Mouse (Mus musculus) myocyte (in vitro differentiated cells): ENCODE measurements around the gene Smim13. TPM values are rescaled to one million over a fixed set of nuclear protein-coding genes. Genes with fewer than 3 reads are reported as not detected.

Experiments
- H3K27me3 ChIP-seq: one replicate; pipeline ENCODE4 v1.6.1; 2011; ENCODE audit not compliant: control insufficient read depth, insufficient read depth, insufficient read length
- H3K36me3 ChIP-seq: one replicate; pipeline ENCODE4 v1.6.1; 2011; ENCODE audit not compliant: control insufficient read depth, insufficient read depth
- H3K4me2 ChIP-seq: one replicate; pipeline ENCODE4 v1.6.1; 2011; ENCODE audit warnings: low read depth, control low read depth
- H3K4me3 ChIP-seq: one replicate; pipeline ENCODE4 v1.5.1; 2011; ENCODE audit warnings: mild to moderate bottlenecking, control low read depth, moderate library complexity
- H3K79me2 ChIP-seq: one replicate; pipeline ENCODE4 v1.6.1; 2011; ENCODE audit not compliant: control insufficient read depth, insufficient read depth
- H3ac ChIP-seq: one replicate; pipeline ENCODE4 v1.6.1; 2011; ENCODE audit not compliant: control insufficient read depth, insufficient read length
- CEBPB ChIP-seq: IDR thresholded peaks from 2 replicates; pipeline ENCODE4 v1.6.1; 2011; ENCODE audit warnings: mild to moderate bottlenecking, moderate library complexity; ENCODE audit not compliant: poor library complexity, insufficient read depth, severe bottlenecking
- E2F4 ChIP-seq: IDR thresholded peaks from one replicate; pipeline ENCODE4 v1.6.1; 2011; ENCODE audit warnings: mild to moderate bottlenecking, control low read depth, moderate library complexity; ENCODE audit not compliant: insufficient read depth
- MAX ChIP-seq: IDR thresholded peaks from one replicate; pipeline ENCODE4 v1.6.1; 2011; ENCODE audit warnings: low read depth, mild to moderate bottlenecking, control low read depth
- MYOD1 ChIP-seq, 3 experiments: IDR thresholded peaks; one replicate each; pipeline ENCODE4 v1.6.1; 2011; ENCODE audit warnings: control low read depth in 2 of 3, low read depth in 2 of 3, mild to moderate bottlenecking in 2 of 3, moderate library complexity in 1 of 3; ENCODE audit not compliant: insufficient read length in 2 of 3, control insufficient read depth in 1 of 3
- MYOG ChIP-seq, 3 experiments: IDR thresholded peaks; one replicate each; pipeline ENCODE4 v1.6.1; 2011; ENCODE audit warnings: control low read depth in 2 of 3, low read depth in 2 of 3, mild to moderate bottlenecking in 2 of 3; ENCODE audit not compliant: insufficient read length in 2 of 3, control insufficient read depth in 1 of 3, insufficient read depth in 1 of 3
- POLR2A ChIP-seq: IDR thresholded peaks from one replicate; pipeline ENCODE4 v1.6.1; 2011; ENCODE audit warnings: low read depth, mild to moderate bottlenecking, control low read depth, moderate library complexity; ENCODE audit not compliant: insufficient read length
- POLR2AphosphoS2 ChIP-seq: IDR thresholded peaks from one replicate; pipeline ENCODE4 v1.6.1; 2011; ENCODE audit warnings: low read depth, control low read depth; ENCODE audit not compliant: insufficient read length
- REST ChIP-seq: IDR thresholded peaks from one replicate; pipeline ENCODE4 v1.6.1; 2011; ENCODE audit warnings: mild to moderate bottlenecking, control low read depth, moderate library complexity; ENCODE audit not compliant: insufficient read depth, insufficient read length
- SRF ChIP-seq: IDR thresholded peaks from one replicate; pipeline ENCODE4 v1.6.1; 2011; ENCODE audit warnings: low read depth; ENCODE audit not compliant: control insufficient read depth, insufficient read length
- TCF12 ChIP-seq: IDR thresholded peaks from one replicate; pipeline ENCODE4 v1.6.1; 2011; ENCODE audit warnings: mild to moderate bottlenecking, control low read depth; ENCODE audit not compliant: poor library complexity, insufficient read depth, severe bottlenecking
- TCF3 ChIP-seq: IDR thresholded peaks from one replicate; pipeline ENCODE4 v1.6.1; 2011; ENCODE audit warnings: low read depth, control low read depth; ENCODE audit not compliant: insufficient read length
- USF1 ChIP-seq: IDR thresholded peaks from one replicate; pipeline ENCODE4 v1.6.1; 2011; ENCODE audit warnings: low read depth, mild to moderate bottlenecking, control low read depth, moderate library complexity
- polyA plus RNA-seq: library from polyadenylated mRNA; unstranded; fragments of >200 nt; fragmentation: generic; extraction: Trizol; gene quantifications from one replicate; pipeline ENCODE4 v1.2.1, GENCODE M21; 2012; ENCODE audit warnings: missing spikeins

Smim13 gene
- polyA plus RNA-seq, 1 experiment = 11.1 TPM

DNA sequence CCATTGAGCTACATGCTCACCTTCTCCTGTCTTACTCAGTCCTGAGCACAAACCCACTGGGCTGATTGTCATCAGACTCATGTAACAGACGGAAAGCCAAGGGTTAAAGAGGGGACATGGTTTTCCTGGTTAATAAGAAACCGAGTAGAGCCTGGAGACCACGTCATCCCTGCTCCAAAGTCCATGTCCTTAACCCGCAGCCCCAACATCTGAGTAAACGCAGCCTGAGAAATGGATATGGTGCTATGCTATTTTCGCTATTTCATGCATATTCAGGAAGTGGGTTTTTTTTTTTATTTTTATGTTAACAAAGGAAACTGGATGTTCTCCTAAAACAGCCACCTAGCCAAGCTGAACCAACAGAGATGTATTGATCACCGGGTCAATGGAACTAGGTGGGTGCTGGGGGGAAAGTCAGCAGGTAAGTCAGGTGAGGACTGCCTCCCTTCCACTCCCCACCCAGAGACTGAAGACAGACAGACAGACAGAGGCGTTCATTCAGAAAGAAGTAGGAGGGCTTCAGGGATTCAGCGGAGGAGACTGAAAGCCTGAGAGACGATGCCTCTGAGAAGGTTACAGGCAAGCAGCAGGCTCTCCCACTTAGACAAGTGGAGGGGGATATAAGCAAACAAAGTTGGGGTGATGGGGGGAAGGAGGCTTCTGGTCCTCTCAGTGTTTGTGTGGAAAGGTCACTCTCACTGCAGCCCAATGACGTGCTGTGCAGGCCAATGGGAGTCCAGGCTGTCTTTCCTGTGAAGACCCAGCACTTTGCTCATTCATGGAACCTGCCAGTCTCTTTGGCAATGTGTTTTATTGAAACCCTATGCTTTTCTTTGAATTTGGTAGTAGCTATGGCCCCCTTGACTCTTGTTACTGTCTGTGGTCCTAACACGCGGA, 13.6 kb upstream of the Smim13 start:
- Histone ChIP-seq H3K4me2 (no peak overlapping the region), H3ac (no peak overlapping the region), H3K27me3 (peaks cover 61% of the 10 kb centered on the region), H3K79me2 (no peaks in the 10 kb centered on the region), H3K36me3 (no peaks in the 10 kb centered on the region), H3K4me3 (no peak overlapping the region)
- no peak for TF ChIP-seq REST
- no peak for TF ChIP-seq USF1
- no peak for TF ChIP-seq SRF
- no peak for TF ChIP-seq CEBPB
- no peak for TF ChIP-seq TCF12
- TF ChIP-seq MYOG (IDR thresholded peaks at IDR 0.05; ENCODE audit: control insufficient read depth in 1 of 3, insufficient read depth in 1 of 3, insufficient read length in 2 of 3, low read depth in 2 of 3) = no peak
- TF ChIP-seq POLR2AphosphoS2 = no peak
- no peak for TF ChIP-seq TCF3
- no peak for TF ChIP-seq MAX
- no peak for TF ChIP-seq MYOD1 (IDR thresholded peaks at IDR 0.05; ENCODE audit: control insufficient read depth in 1 of 3, insufficient read length in 2 of 3, low read depth in 2 of 3)
- no peak for TF ChIP-seq POLR2A
- TF ChIP-seq E2F4 = no peak

DNA sequence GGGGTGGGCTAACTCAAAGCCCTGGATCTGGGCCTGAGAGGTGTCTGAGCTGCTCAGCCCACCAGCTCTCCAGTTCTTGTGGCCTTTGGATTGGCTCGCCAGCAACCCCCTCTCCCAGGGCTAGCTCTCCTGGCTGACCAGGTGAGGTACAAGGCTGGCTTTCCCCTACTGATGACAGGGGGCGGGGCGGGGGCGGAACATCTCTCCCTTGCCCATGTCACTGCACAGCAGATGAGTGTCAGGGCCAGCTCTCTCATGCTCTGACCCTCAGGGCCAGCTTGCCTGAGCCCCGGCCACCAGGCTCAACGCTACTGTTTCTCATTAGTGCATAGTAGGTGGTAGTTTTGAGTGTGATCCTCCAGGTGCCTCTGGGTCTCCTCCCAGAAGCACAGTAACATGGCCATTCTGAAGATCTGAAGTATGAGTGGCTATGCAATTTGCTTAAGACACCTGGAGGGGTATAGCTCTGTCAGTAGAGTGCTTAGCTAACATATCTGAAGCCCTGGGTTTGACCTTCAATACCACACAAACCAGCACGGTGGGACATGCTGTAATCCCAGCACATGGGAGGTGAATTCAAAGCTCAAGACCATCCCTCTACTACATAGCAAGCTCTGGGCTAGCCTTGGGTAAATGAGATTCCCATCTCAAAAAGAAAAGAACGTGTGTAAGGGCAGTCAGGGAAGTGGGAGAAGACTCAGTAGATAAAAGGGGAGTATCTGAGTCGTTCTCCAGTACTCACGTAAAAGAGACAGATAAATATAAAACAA, 11.4 kb upstream of the Smim13 start:
- H3ac ChIP-seq = no peak overlapping the region
- H3K4me2 ChIP-seq = no peak overlapping the region
- H3K4me3 ChIP-seq = no peak overlapping the region
- no peaks in the 10 kb centered on the region for H3K79me2 ChIP-seq
- no peaks in the 10 kb centered on the region for H3K36me3 ChIP-seq
- peaks cover 63% of the 10 kb centered on the region for H3K27me3 ChIP-seq
- no peak for TF ChIP-seq USF1
- TF ChIP-seq REST = no peak
- TF ChIP-seq POLR2A = no peak
- no peak for TF ChIP-seq CEBPB
- TF ChIP-seq TCF3 = no peak
- TF ChIP-seq POLR2AphosphoS2 = no peak
- TF ChIP-seq TCF12 = no peak
- no peak for TF ChIP-seq E2F4
- no peak for TF ChIP-seq SRF
- no peak for TF ChIP-seq MAX
- no peak for TF ChIP-seq MYOD1 (IDR thresholded peaks at IDR 0.05; ENCODE audit: control insufficient read depth in 1 of 3, insufficient read length in 2 of 3, low read depth in 2 of 3)
- no peak for TF ChIP-seq MYOG (IDR thresholded peaks at IDR 0.05; ENCODE audit: control insufficient read depth in 1 of 3, insufficient read depth in 1 of 3, insufficient read length in 2 of 3, low read depth in 2 of 3)

DNA sequence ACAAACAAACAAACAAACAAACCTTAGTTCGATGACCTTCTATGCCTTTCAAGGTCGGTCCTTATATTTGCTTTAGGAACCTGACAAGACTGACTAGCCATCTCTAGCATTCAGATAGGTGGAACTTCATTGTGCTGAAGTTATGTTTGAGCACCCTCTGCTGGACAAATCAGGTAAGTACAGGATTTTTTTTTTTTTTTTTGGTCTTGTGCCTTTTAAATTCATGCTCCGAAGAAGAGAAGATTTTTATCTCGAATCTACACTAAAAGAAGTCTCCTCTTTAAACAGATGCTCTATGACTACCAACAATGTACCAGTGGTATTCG, 10.9 kb upstream of the Smim13 start:
- H3ac ChIP-seq = no peak overlapping the region
- no peaks in the 10 kb centered on the region for H3K79me2 ChIP-seq
- peak overlapping the region; percentile 20 for H3K4me2 ChIP-seq
- TF ChIP-seq POLR2A (no peak), MAX (no peak), MYOD1 (IDR thresholded peaks at IDR 0.05; ENCODE audit: control insufficient read depth in 1 of 3, insufficient read length in 2 of 3, low read depth in 2 of 3) (no peak), POLR2AphosphoS2 (no peak), MYOG (IDR thresholded peaks at IDR 0.05; ENCODE audit: control insufficient read depth in 1 of 3, insufficient read depth in 1 of 3, insufficient read length in 2 of 3, low read depth in 2 of 3) (no peak), TCF12 (no peak), REST (no peak), CEBPB (no peak), TCF3 (no peak), SRF (no peak), E2F4 (no peak), USF1 (no peak)
- peaks cover 58% of the 10 kb centered on the region for H3K27me3 ChIP-seq
- no peak overlapping the region for H3K4me3 ChIP-seq
- no peaks in the 10 kb centered on the region for H3K36me3 ChIP-seq

DNA sequence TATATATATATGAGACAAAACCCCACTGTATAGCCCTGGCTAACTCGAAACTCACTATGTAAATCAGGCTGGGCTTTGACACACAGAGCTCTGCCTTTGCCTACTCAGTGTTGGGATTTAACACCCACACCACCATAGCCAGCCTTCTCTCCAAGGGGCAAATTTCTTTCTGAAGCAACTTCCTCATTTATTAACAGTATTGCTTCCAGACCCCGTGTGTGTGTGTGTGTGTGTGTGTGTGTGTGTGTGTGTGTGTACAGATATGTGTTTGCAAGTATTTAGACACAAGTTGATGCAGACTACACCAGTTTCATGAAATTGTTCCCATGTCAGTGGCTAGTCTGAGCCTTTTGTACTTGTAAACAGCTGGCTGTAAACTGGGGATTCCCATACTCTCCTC, 8.1 kb upstream of the Smim13 start:
- no peaks in the 10 kb centered on the region for H3K36me3 ChIP-seq
- H3ac ChIP-seq = no peak overlapping the region
- no peak overlapping the region for H3K4me3 ChIP-seq
- no peak overlapping the region for H3K4me2 ChIP-seq
- H3K27me3 ChIP-seq = peaks cover 36% of the 10 kb centered on the region
- no peak for TF ChIP-seq E2F4
- no peak for TF ChIP-seq MAX
- TF ChIP-seq POLR2A = no peak
- TF ChIP-seq SRF = no peak
- no peak for TF ChIP-seq TCF3
- no peak for TF ChIP-seq TCF12
- TF ChIP-seq MYOD1 (IDR thresholded peaks at IDR 0.05; ENCODE audit: control insufficient read depth in 1 of 3, insufficient read length in 2 of 3, low read depth in 2 of 3) = no peak
- TF ChIP-seq CEBPB = no peak
- no peak for TF ChIP-seq POLR2AphosphoS2
- TF ChIP-seq USF1 = no peak
- no peak for TF ChIP-seq REST
- no peak for TF ChIP-seq MYOG (IDR thresholded peaks at IDR 0.05; ENCODE audit: control insufficient read depth in 1 of 3, insufficient read depth in 1 of 3, insufficient read length in 2 of 3, low read depth in 2 of 3)
- no peaks in the 10 kb centered on the region for H3K79me2 ChIP-seq
